Mouse (Mus musculus) forebrain, embryonic 11.5 days (tissue): ENCODE measurements around the gene Entpd1. TPM values are rescaled to one million over a fixed set of nuclear protein-coding genes. Genes with fewer than 3 reads are reported as not detected.

Experiments used
- ATAC-seq: fragments of 200-750 bp; cut with Nextera tagmentation; replicated peaks from 2 replicates; pipeline ENCODE4 v1.8.0; 2017; ENCODE audit warnings: moderate TSS enrichment; ENCODE audit not compliant: low FRiP score
- DNase-seq: peaks from one replicate; pipeline ENCODE4 v3.0.0-alpha.2; 2017; ENCODE audit warnings: low spot score
- H3K27ac ChIP-seq: fragments of 300-500 bp; sonication (generic); 2 replicates; pipeline ENCODE4 v1.5.1; 2014; ENCODE audit warnings: low read depth, low read length
- H3K27me3 ChIP-seq: fragments of 300-500 bp; sonication (generic); 2 replicates; pipeline ENCODE4 v1.6.1; 2014; ENCODE audit warnings: mild to moderate bottlenecking, low read length, mixed read lengths; ENCODE audit not compliant: control insufficient read depth, insufficient read depth
- H3K36me3 ChIP-seq: fragments of 300-500 bp; sonication (generic); 2 replicates; pipeline ENCODE4 v1.6.1; 2014; ENCODE audit warnings: mild to moderate bottlenecking, low read length, moderate library complexity, mixed read lengths; ENCODE audit not compliant: control insufficient read depth, insufficient read depth
- H3K4me1 ChIP-seq: fragments of 300-500 bp; sonication (generic); replicated peaks from 2 replicates; pipeline ENCODE4 v1.6.1; 2014; ENCODE audit warnings: low read length, mixed read lengths; ENCODE audit not compliant: control insufficient read depth, insufficient read depth
- H3K4me2 ChIP-seq: fragments of 300-500 bp; sonication (generic); 2 replicates; pipeline ENCODE4 v1.6.1; 2014; ENCODE audit warnings: low read depth, mild to moderate bottlenecking, low read length, moderate library complexity, mixed read lengths; ENCODE audit not compliant: severe bottlenecking
- H3K4me3 ChIP-seq: fragments of 300-500 bp; sonication (generic); 2 replicates; pipeline ENCODE4 v1.5.1; 2014; ENCODE audit warnings: low read depth, low read length
- H3K9ac ChIP-seq: fragments of 300-500 bp; sonication (generic); 2 replicates; pipeline ENCODE4 v1.6.1; 2014; ENCODE audit warnings: low read length
- H3K9me3 ChIP-seq: fragments of 300-500 bp; sonication (generic); 2 replicates; pipeline ENCODE4 v1.6.1; 2016; ENCODE audit warnings: low read length, mixed read lengths; ENCODE audit not compliant: control insufficient read depth
- WGBS: fragments of 180-500 bp; shearing (Covaris S2); extraction: QIAGEN DNeasy Blood & Tissue Kit; methylation state at CpG from one replicate; pipeline ENCODE4 v1.1.7; 2014; 5-methylcytosine and 5-hydroxymethylcytosine counted together
- polyA plus RNA-seq: library from polyadenylated mRNA; unstranded; fragments of >200 nt; fragmentation: Nextera tagmentation; extraction: Ambion mirVana; gene quantifications from 2 replicates; pipeline ENCODE4 v1.2.1, GENCODE M21; 2014

Gene Entpd1
- polyA plus RNA-seq, 1 experiment from 2014 or later, result 9.3 TPM

DNA sequence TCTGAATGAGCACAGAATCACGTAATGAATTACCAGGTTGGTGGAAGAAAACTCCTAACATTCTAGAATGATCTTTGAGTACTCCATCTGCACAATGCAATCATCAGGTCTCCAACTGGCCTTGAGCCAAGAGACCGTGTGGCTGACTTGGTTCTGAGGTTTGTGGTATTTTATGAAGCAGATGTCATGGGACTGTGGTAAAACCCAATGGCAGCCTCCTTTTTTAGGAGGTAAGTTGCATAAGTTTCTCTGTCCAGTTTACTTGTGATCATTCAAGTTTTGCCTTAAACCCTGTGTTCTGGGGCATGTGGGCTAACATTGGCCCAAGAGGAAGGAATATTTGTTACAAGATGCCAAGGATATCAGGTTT is 176.5 kb downstream of the Entpd1 start:
- no peak overlapping the region for H3K9ac ChIP-seq
- no peak overlapping the region for H3K4me2 ChIP-seq
- WGBS, result 92% methylated on average over 2 of the region's 2 CpGs
- H3K27ac ChIP-seq, result no peak overlapping the region
- H3K27me3 ChIP-seq, result no peaks in the 10 kb centered on the region
- H3K4me3 ChIP-seq, result no peak overlapping the region
- DNase-seq, result no peak
- H3K9me3 ChIP-seq, result no peaks in the 10 kb centered on the region
- no peak for ATAC-seq
- no peaks in the 10 kb centered on the region for H3K36me3 ChIP-seq
- H3K4me1 ChIP-seq, result no peaks in the 10 kb centered on the region

Other genes starting within 250 kb of the Entpd1 start
- gene Sorbs1, start 98.6 kb upstream of the Entpd1 start, polyA plus RNA-seq, result 62.3 and 66.0 TPM in 2 replicates
- gene Aldh18a1, start 23.9 kb upstream of the Entpd1 start, polyA plus RNA-seq, result 109 and 112 TPM in 2 replicates
- gene Tctn3, start 133 bp upstream of the Entpd1 start, polyA plus RNA-seq, result 15.1 and 16.6 TPM in 2 replicates
- gene Cc2d2b, start 136.4 kb downstream of the Entpd1 start, polyA plus RNA-seq, result 0.11 and 0.12 TPM in 2 replicates
- gene Ccnj, start 218.9 kb downstream of the Entpd1 start, polyA plus RNA-seq, result 36.4 and 43.3 TPM in 2 replicates